Mouse (Mus musculus): ENCODE results near the gene Vps45.

- TF ChIP-seq CTCF (IDR thresholded peaks at IDR 0.05; ENCODE audit: low read depth), result no peak
- TF ChIP-seq EP300 (IDR thresholded peaks at IDR 0.05; ENCODE audit: low read depth), result peak; percentile 79
These were observed 58.8 kb downstream of the Vps45 start for GRCm38 (mm10) chr3:95999308-96000079.

Measured in liver, embryonic 14.5 days (tissue).